Mouse (Mus musculus) CD4-positive, CD25-positive, alpha-beta regulatory T cell (primary cell): ENCODE results near the gene Sypl. TPM values are rescaled to one million over a fixed set of nuclear protein-coding genes. Genes with fewer than 3 reads are reported as not detected.

Experiments
- polyA plus RNA-seq: library from polyadenylated mRNA; unstranded; fragments of 100-300 nt; shearing (Covaris generic); gene quantifications from one replicate; pipeline ENCODE4 v1.2.1, GENCODE M21; 2017

Gene Sypl
- polyA plus RNA-seq: 77.2 TPM

GRCm38 (mm10) chr12:32953596-32954215, at the start of gene Sypl:
TSS of gene Sypl (plus strand) at chr12:32953891.

Other genes with a start within 250 kb of the Sypl start
- gene Nampt, start 134.3 kb upstream of the Sypl start, polyA plus RNA-seq: 32.6 TPM
- 1.2 TPM for gene Cdhr3, start 139.0 kb downstream of the Sypl start, polyA plus RNA-seq
- gene Atxn7l1, start 193.8 kb downstream of the Sypl start, polyA plus RNA-seq: 86.7 TPM